Mouse (Mus musculus) kidney, embryonic 16.5 days (tissue): Measurements from ENCODE around the gene Gna15. TPM values are rescaled to one million over a fixed set of nuclear protein-coding genes. Genes with fewer than 3 reads are reported as not detected.

Experiments
- ATAC-seq: fragments of 200-750 bp; cut with Nextera tagmentation; 2 replicates; pipeline ENCODE4 v1.8.0; 2017; ENCODE audit warnings: moderate TSS enrichment; ENCODE audit not compliant: low FRiP score, low TSS enrichment
- H3K27ac ChIP-seq: fragments of 300-500 bp; sonication (generic); 2 replicates; pipeline ENCODE4 v1.5.1; 2014; ENCODE audit warnings: low read length
- H3K27me3 ChIP-seq: fragments of 300-500 bp; sonication (generic); 2 replicates; pipeline ENCODE4 v1.6.1; 2014; ENCODE audit warnings: low read length, control low read depth, mixed read lengths; ENCODE audit not compliant: insufficient read depth
- H3K36me3 ChIP-seq: fragments of 300-500 bp; sonication (generic); 2 replicates; pipeline ENCODE4 v1.6.1; 2014; ENCODE audit warnings: low read length, control low read depth, mixed read lengths; ENCODE audit not compliant: insufficient read depth
- H3K4me1 ChIP-seq: fragments of 300-500 bp; sonication (generic); 2 replicates; pipeline ENCODE4 v1.6.1; 2014; ENCODE audit warnings: low read length, control low read depth, mixed read lengths; ENCODE audit not compliant: insufficient read depth
- H3K4me2 ChIP-seq: fragments of 300-500 bp; sonication (generic); replicated peaks from 2 replicates; pipeline ENCODE4 v1.6.1; 2014; ENCODE audit warnings: low read depth, low read length
- H3K4me3 ChIP-seq: fragments of 300-500 bp; sonication (generic); 2 replicates; pipeline ENCODE4 v1.5.1; 2014; ENCODE audit warnings: mild to moderate bottlenecking, low read length
- H3K9ac ChIP-seq: fragments of 300-500 bp; sonication (generic); replicated peaks from 2 replicates; pipeline ENCODE4 v1.6.1; 2014; ENCODE audit warnings: low read length
- H3K9me3 ChIP-seq: fragments of 300-500 bp; sonication (generic); 2 replicates; pipeline ENCODE4 v1.6.1; 2016; ENCODE audit warnings: low read length, control low read depth
- WGBS: fragments of 180-500 bp; shearing (Covaris S2); extraction: QIAGEN DNeasy Blood & Tissue Kit; methylation state at CpG from one replicate; pipeline ENCODE4 v1.1.7; 2014; 5-methylcytosine and 5-hydroxymethylcytosine counted together
- polyA plus RNA-seq: library from polyadenylated mRNA; unstranded; fragments of >200 nt; fragmentation: Nextera tagmentation; extraction: Ambion mirVana; gene quantifications from 2 replicates; pipeline ENCODE4 v1.2.1, GENCODE M21; 2015

The Gna15 gene
- polyA plus RNA-seq, 1 experiment from 2014 or later, result 0.70 TPM

DNA sequence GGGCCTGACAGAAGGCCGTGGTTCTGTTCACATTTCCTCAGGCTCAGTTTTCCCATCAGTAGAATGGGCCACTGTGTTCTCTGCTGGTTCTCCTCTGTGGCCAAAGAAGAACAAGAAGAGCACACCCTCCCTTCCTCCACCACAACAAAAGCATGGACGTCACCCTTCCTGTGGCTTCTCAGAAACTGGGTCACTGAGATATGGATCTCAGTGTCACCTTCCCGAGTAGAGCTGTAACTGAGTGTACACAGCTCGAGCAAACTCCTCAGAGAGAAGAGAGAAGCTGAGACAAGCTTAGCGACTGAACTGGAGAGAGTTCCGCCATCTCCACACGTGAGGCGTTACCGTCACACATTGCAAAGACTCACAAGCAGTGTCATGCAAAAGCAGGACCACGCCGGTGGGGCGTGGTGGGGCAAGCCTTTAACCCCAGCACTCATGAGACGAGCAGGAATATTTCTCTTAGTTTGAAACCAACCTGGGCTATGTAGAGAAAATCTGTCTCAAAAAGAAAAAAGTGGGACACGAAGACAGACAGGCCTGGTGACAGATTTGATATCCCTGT lies 13.7 kb downstream of the Gna15 start:
- ATAC-seq, result no peak
- WGBS, result 75% methylated on average over 14 of the region's 14 CpGs
- Histone ChIP-seq H3K4me3 (no peak overlapping the region), H3K9me3 (peaks cover 4% of the 10 kb centered on the region; the same call in 1 of the 2 replicates), H3K27me3 (peaks cover 4% of the 10 kb centered on the region; the same call in 1 of the 2 replicates), H3K9ac (no peak overlapping the region), H3K27ac (no peak overlapping the region), H3K4me2 (no peak overlapping the region), H3K36me3 (no peaks in the 10 kb centered on the region), H3K4me1 (no peaks in the 10 kb centered on the region)

DNA sequence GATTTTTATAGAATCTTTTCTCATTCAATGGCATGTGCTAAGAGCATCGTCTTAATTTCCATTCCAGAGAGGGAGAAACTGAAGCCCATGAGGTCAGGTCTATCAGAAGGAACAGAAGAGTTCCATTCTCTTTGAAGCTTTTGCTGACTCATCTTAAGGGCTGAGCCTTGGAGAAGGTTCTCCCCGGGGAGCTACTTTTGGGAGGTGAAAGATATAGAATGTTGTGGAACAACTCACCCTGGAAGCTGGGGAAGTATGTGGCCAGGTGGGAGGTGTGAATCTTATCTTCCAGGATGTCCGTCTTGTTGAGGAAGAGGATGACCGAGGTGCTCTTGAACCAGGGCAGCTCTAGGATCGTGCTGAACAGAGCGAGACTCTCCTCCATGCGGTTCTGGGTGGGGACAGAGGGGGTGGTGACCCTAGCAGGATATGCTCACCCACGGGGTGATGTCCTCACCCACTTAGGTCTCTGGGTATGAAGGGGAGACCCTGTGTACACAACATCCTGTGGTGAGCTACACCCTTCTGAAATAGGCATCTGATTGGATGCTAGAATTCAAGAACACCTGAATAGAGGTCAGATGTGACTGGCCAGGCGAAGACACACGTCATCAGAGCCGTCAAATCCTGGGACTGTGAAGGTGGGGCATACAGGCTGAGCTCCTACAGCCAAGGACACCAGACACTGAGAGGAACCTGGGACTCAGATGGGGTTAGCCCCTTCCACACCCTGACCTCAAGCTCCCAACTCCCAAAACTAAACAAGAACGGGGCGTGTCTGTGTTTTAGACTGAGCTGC lies 16.1 kb downstream of the Gna15 start:
- H3K27me3 ChIP-seq, result peaks cover 4% of the 10 kb centered on the region; the same call in 1 of the 2 replicates
- ATAC-seq, result no peak
- H3K9me3 ChIP-seq, result no peaks in the 10 kb centered on the region
- H3K27ac ChIP-seq, result no peak overlapping the region
- WGBS, result 63% methylated on average over 13 of the region's 13 CpGs
- H3K4me2 ChIP-seq, result no peak overlapping the region
- H3K4me3 ChIP-seq, result no peak overlapping the region
- H3K36me3 ChIP-seq, result no peaks in the 10 kb centered on the region
- H3K9ac ChIP-seq, result no peak overlapping the region
- H3K4me1 ChIP-seq, result 0 out of 2 replicates have a peak, but pooled peaks cover under 1% of the 10 kb centered on the region

- WGBS, result 39% methylated on average over 6 of the region's 6 CpGs
These were observed 16.9 kb downstream of the Gna15 start for GRCm38 (mm10) chr10:81507095-81507494.

DNA sequence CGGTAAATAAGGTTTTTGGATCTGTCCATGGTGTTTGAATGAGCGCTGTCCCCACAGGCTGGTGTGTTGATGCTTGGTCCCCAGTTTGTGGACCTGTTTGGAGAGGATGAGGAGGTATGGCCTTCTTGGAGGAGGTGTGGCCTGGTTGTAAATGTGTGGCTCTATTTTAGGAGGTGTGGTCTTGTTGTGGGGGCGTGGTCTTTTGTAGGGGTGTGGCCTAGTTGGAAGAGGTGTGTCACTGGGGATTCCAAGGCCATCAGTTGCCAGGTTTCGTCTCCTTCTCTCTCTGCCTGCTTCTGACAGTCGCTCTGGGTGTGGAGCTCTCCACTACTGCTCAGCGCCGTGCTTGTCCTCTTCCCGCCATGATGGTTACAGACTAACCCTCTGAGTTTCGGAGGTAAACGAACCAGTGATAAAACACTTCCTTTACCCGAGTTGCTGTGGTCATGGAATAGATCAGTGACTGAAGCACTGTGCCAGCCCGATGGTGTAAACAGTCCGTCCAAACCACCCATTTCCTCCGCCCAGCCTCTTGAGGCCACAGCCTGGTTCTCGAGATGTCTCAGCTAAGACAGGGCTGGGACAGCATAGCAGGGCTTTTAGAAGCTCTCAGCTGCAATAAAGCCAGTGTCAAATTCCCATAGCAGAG lies 18.9 kb downstream of the Gna15 start:
- Histone ChIP-seq H3K27ac (no peak overlapping the region), H3K4me3 (no peak overlapping the region), H3K9me3 (no peaks in the 10 kb centered on the region), H3K4me2 (no peak overlapping the region), H3K36me3 (no peaks in the 10 kb centered on the region), H3K27me3 (no peaks in the 10 kb centered on the region; the same call in 1 of the 2 replicates), H3K4me1 (0 out of 2 replicates have a peak, but pooled peaks cover 3% of the 10 kb centered on the region), H3K9ac (no peak overlapping the region)
- WGBS, result 71% methylated on average over 15 of the region's 15 CpGs
- no peak for ATAC-seq

More at GRCm38 (mm10) chr10:81507095-81507494, 16.9 kb downstream of the Gna15 start:
- H3K36me3 ChIP-seq, result no peaks in the 10 kb centered on the region
- H3K9ac ChIP-seq, result no peak overlapping the region
- 0 out of 2 replicates have a peak, but pooled peaks cover 3% of the 10 kb centered on the region for H3K4me1 ChIP-seq
- peaks cover 4% of the 10 kb centered on the region; the same call in 1 of the 2 replicates for H3K27me3 ChIP-seq
- H3K4me3 ChIP-seq, result no peak overlapping the region
- ATAC-seq, result no peak
- no peak overlapping the region for H3K4me2 ChIP-seq
- H3K27ac ChIP-seq, result no peak overlapping the region
- H3K9me3 ChIP-seq, result no peaks in the 10 kb centered on the region

DNA sequence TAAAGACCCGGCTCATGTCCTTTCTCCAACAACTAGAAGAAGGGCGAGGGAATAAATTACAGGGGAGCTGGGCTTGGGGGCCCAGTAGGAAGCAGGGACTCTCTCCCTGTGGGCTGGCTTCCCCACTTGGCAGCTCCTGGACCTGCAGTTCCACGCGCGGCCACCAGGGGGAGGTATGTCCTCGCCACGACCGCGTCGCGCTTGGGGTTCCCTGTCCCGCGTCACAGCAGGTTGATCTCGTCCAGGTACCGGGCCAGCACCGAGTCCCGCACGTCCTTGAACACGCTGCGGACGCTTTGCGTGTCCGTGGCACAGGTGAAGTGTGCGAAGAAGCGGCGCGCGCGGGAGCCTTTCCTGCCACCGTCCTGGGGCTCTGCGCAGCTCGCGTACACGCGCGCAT lies 21.4 kb downstream of the Gna15 start:
- ATAC-seq, result peak; percentile 11; the same call in 1 of the 2 replicates
- no peaks in the 10 kb centered on the region for H3K9me3 ChIP-seq
- H3K4me2 ChIP-seq, result peak overlapping the region; percentile 62
- H3K27me3 ChIP-seq, result no peaks in the 10 kb centered on the region; the same call in 1 of the 2 replicates
- 0 out of 2 replicates have a peak, but pooled peaks cover 3% of the 10 kb centered on the region for H3K4me1 ChIP-seq
- WGBS, result 8% methylated on average over 36 of the region's 36 CpGs
- no peak overlapping the region for H3K27ac ChIP-seq
- peak overlapping the region; percentile 66 for H3K9ac ChIP-seq
- H3K4me3 ChIP-seq, result peak overlapping the region; percentile 42
- H3K36me3 ChIP-seq, result no peaks in the 10 kb centered on the region

DNA sequence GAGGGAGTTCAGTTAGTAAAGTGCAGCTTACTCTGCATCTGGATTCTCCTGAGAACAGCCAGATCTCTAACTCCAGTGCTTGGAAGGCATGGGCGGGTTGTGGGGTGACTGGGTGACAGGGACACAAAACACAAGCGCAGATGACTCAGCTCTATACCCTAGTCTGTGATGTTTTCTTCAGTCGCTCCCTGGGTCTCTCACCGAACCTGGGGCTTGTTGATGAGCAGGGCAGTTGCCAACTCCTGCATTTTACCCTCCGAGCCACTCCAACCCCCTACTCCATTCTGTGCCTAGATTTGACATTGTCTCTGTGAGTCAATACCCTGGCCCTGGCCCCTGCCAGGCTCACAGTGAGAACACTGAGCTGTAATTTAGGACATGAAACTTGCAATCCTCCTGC lies 22.2 kb downstream of the Gna15 start:
- no peak for ATAC-seq
- H3K4me3 ChIP-seq, result no peak overlapping the region
- no peaks in the 10 kb centered on the region for H3K9me3 ChIP-seq
- H3K4me2 ChIP-seq, result no peak overlapping the region
- no peak overlapping the region for H3K9ac ChIP-seq
- 84% methylated on average over 5 of the region's 5 CpGs for WGBS
- 0 out of 2 replicates have a peak, but pooled peaks cover 3% of the 10 kb centered on the region for H3K4me1 ChIP-seq
- no peaks in the 10 kb centered on the region; the same call in 1 of the 2 replicates for H3K27me3 ChIP-seq
- H3K36me3 ChIP-seq, result no peaks in the 10 kb centered on the region
- H3K27ac ChIP-seq, result no peak overlapping the region

DNA sequence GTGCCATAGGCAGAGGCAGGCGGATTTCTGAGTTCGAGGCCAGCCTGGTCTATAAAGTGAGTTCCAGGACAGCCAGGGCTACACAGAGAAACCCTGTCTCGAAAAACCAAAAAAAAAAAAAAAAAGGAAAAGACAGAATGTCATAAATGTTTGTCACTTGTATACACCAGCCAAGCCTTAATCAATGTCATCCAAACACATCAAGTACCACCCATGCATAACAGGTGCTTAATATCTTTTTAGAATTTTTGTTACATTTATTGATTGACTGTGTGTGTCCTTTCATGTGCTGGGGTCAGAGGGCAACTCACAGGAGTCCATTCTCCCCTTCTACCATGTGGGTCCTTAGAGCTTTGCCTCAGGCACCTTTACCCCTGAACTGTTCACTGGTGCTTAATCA lies 24.0 kb downstream of the Gna15 start, which contains the start of gene S1pr4:
Gene S1pr4 (minus strand): TSS at position 101 of the 400 bp plus-strand sequence.
- WGBS, result 96% methylated on average over 2 of the region's 3 CpGs

DNA sequence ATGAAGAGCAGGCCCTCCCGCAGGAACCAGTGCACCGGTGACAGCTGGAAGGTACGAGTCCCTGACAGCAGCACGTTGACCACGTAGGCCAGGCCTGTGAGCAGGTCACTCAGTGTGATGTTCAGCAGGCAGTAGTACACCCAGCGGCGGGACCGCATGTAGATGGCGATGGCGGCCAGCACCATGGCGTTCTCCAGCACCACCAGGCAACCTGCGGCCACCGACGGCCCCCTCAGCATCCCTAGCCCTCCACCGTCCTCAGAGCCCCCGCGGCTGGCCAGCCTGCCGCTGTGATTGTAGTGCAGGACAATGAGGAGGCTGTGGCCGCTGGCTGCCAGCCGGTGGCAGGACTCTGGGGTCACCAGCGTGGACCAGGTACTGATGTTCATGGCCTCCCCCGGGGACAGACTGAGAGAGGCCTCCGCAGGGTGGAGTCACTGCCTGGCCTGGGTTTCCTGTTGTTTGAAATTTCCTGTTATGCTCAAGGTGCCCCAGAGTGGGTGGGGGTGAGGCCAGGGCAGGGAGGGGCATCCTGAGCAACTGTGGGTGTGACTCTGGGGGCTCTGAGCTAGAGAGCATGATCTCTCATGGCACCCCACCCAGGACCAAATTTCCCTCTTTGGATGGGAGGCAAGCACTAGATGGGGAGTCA lies 24.6 kb downstream of the Gna15 start:
- H3K4me2 ChIP-seq, result no peak overlapping the region; the same call in 1 of the 2 replicates
- no peak for ATAC-seq

More for the DNA sequence above, 24.0 kb downstream of the Gna15 start, which contains the start of gene S1pr4:
- H3K9me3 ChIP-seq, result no peaks in the 10 kb centered on the region
- no peak within 1 kb of the TSS; the same call in 1 of the 2 replicates for H3K4me2 ChIP-seq
- H3K4me1 ChIP-seq, result peaks cover 9% of the 10 kb centered on the region
- H3K9ac ChIP-seq, result 0 out of 2 replicates have a peak within 1 kb of the TSS, but pooled peaks have one; percentile 8
- no peak within 1 kb of the TSS for H3K4me3 ChIP-seq
- H3K27me3 ChIP-seq, result no peaks in the 10 kb centered on the region; the same call in 1 of the 2 replicates
- no peaks in the 10 kb centered on the region for H3K36me3 ChIP-seq
- no peak for ATAC-seq
- H3K27ac ChIP-seq, result no peak within 1 kb of the TSS

More for the DNA sequence above, 24.6 kb downstream of the Gna15 start:
- no peaks in the 10 kb centered on the region for H3K9me3 ChIP-seq
- H3K27ac ChIP-seq, result no peak overlapping the region
- peaks cover 16% of the 10 kb centered on the region for H3K4me1 ChIP-seq
- 78% methylated on average over 23 of the region's 23 CpGs for WGBS
- H3K9ac ChIP-seq, result 0 out of 2 replicates have a peak overlapping the region, but pooled peaks have one; percentile 8
- H3K27me3 ChIP-seq, result no peaks in the 10 kb centered on the region; the same call in 1 of the 2 replicates
- H3K36me3 ChIP-seq, result no peaks in the 10 kb centered on the region
- H3K4me3 ChIP-seq, result no peak overlapping the region
